Mouse (Mus musculus) midbrain, embryonic 13.5 days (tissue): ENCODE data around the gene Gimap7. TPM values are rescaled to one million over a fixed set of nuclear protein-coding genes. Genes with fewer than 3 reads are reported as not detected.
"Not testable (repeated sequence)": the region's sequence is repeated elsewhere in the genome, so short reads cannot be mapped to it uniquely, and the experiment has no call there.

Source experiments
- ATAC-seq: fragments of 200-750 bp; cut with Nextera tagmentation; 2 replicates; pipeline ENCODE4 v1.8.0; 2017; ENCODE audit warnings: mild to moderate bottlenecking, moderate TSS enrichment, moderate library complexity
- H3K27ac ChIP-seq: fragments of 300-500 bp; sonication (generic); 2 replicates; pipeline ENCODE4 v1.5.1; 2015; ENCODE audit warnings: inconsistent platforms, mild to moderate bottlenecking, moderate library complexity
- H3K27me3 ChIP-seq: fragments of 300-500 bp; sonication (generic); 2 replicates; pipeline ENCODE4 v1.6.1; 2015; ENCODE audit warnings: mild to moderate bottlenecking, inconsistent platforms
- H3K36me3 ChIP-seq: fragments of 300-500 bp; sonication (generic); 2 replicates; pipeline ENCODE4 v1.6.1; 2015; ENCODE audit warnings: mild to moderate bottlenecking, inconsistent platforms
- H3K4me1 ChIP-seq: fragments of 300-500 bp; sonication (generic); replicated peaks from 2 replicates; pipeline ENCODE4 v1.6.1; 2015; ENCODE audit warnings: inconsistent platforms
- H3K4me2 ChIP-seq: fragments of 300-500 bp; sonication (generic); replicated peaks from 2 replicates; pipeline ENCODE4 v1.6.1; 2015; ENCODE audit warnings: moderate library complexity, mild to moderate bottlenecking, inconsistent platforms
- H3K4me3 ChIP-seq: fragments of 300-500 bp; sonication (generic); replicated peaks from 2 replicates; pipeline ENCODE4 v1.5.1; 2015; ENCODE audit warnings: mild to moderate bottlenecking, inconsistent platforms
- H3K9ac ChIP-seq: fragments of 300-500 bp; sonication (generic); replicated peaks from 2 replicates; pipeline ENCODE4 v1.6.1; 2015; ENCODE audit warnings: mild to moderate bottlenecking, inconsistent platforms
- H3K9me3 ChIP-seq: fragments of 300-500 bp; sonication (generic); 2 replicates; pipeline ENCODE4 v1.6.1; 2016; ENCODE audit warnings: mild to moderate bottlenecking, inconsistent platforms
- WGBS: fragments of 180-500 bp; shearing (Covaris S2); methylation state at CpG from one replicate; pipeline ENCODE4 v1.1.7; 2015; 5-methylcytosine and 5-hydroxymethylcytosine counted together
- polyA plus RNA-seq: library from polyadenylated mRNA; unstranded; fragments of >200 nt; fragmentation: Nextera tagmentation; extraction: Ambion mirVana; gene quantifications from 2 replicates; pipeline ENCODE4 v1.2.1, GENCODE M21; 2015

Gene Gimap7
- polyA plus RNA-seq, 1 experiment from 2014 or later = not detected

GRCm38 (mm10) chr6:48681472-48682090 lies 36.8 kb upstream of the Gimap7 start:
- H3K36me3 ChIP-seq = no peaks in the 10 kb centered on the region
- H3K4me3 ChIP-seq = no peak overlapping the region

GRCm38 (mm10) chr6:48682271-48682670 lies 36.1 kb upstream of the Gimap7 start:
- H3K4me3 ChIP-seq = no peak overlapping the region
- no peaks in the 10 kb centered on the region for H3K36me3 ChIP-seq
- WGBS = 78% methylated on average over 4 of the region's 4 CpGs
- H3K4me2 ChIP-seq = no peak overlapping the region
- no peak overlapping the region for H3K9ac ChIP-seq
- no peak for ATAC-seq
- H3K27me3 ChIP-seq = no peaks in the 10 kb centered on the region
- no peaks in the 10 kb centered on the region for H3K9me3 ChIP-seq
- H3K4me1 ChIP-seq = no peaks in the 10 kb centered on the region
- H3K27ac ChIP-seq = no peak overlapping the region

More at GRCm38 (mm10) chr6:48681472-48682090, 36.8 kb upstream of the Gimap7 start:
- no peak for ATAC-seq
- WGBS = 81% methylated on average over 3 of the region's 3 CpGs
- Histone ChIP-seq H3K4me2 (no peak overlapping the region), H3K9ac (no peak overlapping the region), H3K27ac (no peak overlapping the region), H3K4me1 (no peaks in the 10 kb centered on the region), H3K27me3 (no peaks in the 10 kb centered on the region), H3K9me3 (no peaks in the 10 kb centered on the region)

- H3K4me3 ChIP-seq, ATAC-seq, H3K36me3 ChIP-seq, H3K4me1 ChIP-seq, H3K27me3 ChIP-seq, H3K27ac ChIP-seq, H3K4me2 ChIP-seq, H3K9ac ChIP-seq, H3K9me3 ChIP-seq: not testable (repeated sequence)
- 97% methylated on average over 4 of the region's 4 CpGs for WGBS
These were observed 35.1 kb upstream of the Gimap7 start for GRCm38 (mm10) chr6:48683263-48683821.

GRCm38 (mm10) chr6:48684319-48684718 lies 34.1 kb upstream of the Gimap7 start, which contains the start of gene Gimap4:
Gimap4 (plus strand) TSS chr6:48684549.
- no peaks in the 10 kb centered on the region for H3K4me1 ChIP-seq
- no peak within 1 kb of the TSS for H3K4me3 ChIP-seq
- no peak within 1 kb of the TSS for H3K27ac ChIP-seq
- WGBS = 84% methylated on average over 5 of the region's 5 CpGs
- no peak for ATAC-seq
- no peak within 1 kb of the TSS for H3K9ac ChIP-seq
- no peaks in the 10 kb centered on the region for H3K27me3 ChIP-seq
- no peak within 1 kb of the TSS for H3K4me2 ChIP-seq
- H3K9me3 ChIP-seq = no peaks in the 10 kb centered on the region
- no peaks in the 10 kb centered on the region for H3K36me3 ChIP-seq

- H3K9me3 ChIP-seq = no peaks in the 10 kb centered on the region
- no peak for ATAC-seq
- no peak overlapping the region for H3K9ac ChIP-seq
- H3K27me3 ChIP-seq = no peaks in the 10 kb centered on the region
- WGBS = 50% methylated on average over 4 of the region's 4 CpGs
- H3K4me2 ChIP-seq = no peak overlapping the region
- no peak overlapping the region for H3K4me3 ChIP-seq
- no peaks in the 10 kb centered on the region for H3K36me3 ChIP-seq
- H3K27ac ChIP-seq = no peak overlapping the region
- no peaks in the 10 kb centered on the region for H3K4me1 ChIP-seq
These were observed 33.6 kb upstream of the Gimap7 start for GRCm38 (mm10) chr6:48684806-48685205.

- no peak overlapping the region for H3K4me3 ChIP-seq
- H3K4me1 ChIP-seq = no peaks in the 10 kb centered on the region
- H3K4me2 ChIP-seq = no peak overlapping the region
- H3K9me3 ChIP-seq = no peaks in the 10 kb centered on the region
- no peaks in the 10 kb centered on the region for H3K36me3 ChIP-seq
- no peak for ATAC-seq
- 81% methylated on average over 2 of the region's 2 CpGs for WGBS
- H3K27ac ChIP-seq = no peak overlapping the region
- H3K27me3 ChIP-seq = no peaks in the 10 kb centered on the region
- no peak overlapping the region for H3K9ac ChIP-seq
These were observed 33.2 kb upstream of the Gimap7 start for GRCm38 (mm10) chr6:48685251-48685650.

GRCm38 (mm10) chr6:48685694-48686665 lies 32.4 kb upstream of the Gimap7 start:
- H3K36me3 ChIP-seq = no peaks in the 10 kb centered on the region
- no peak for ATAC-seq
- H3K9ac ChIP-seq = no peak overlapping the region
- no peak overlapping the region for H3K4me2 ChIP-seq
- H3K27ac ChIP-seq = no peak overlapping the region
- 88% methylated on average over 7 of the region's 7 CpGs for WGBS
- H3K4me3 ChIP-seq = no peak overlapping the region
- H3K4me1 ChIP-seq = no peaks in the 10 kb centered on the region
- H3K27me3 ChIP-seq = no peaks in the 10 kb centered on the region
- H3K9me3 ChIP-seq = no peaks in the 10 kb centered on the region

GRCm38 (mm10) chr6:48687077-48687476 lies 31.3 kb upstream of the Gimap7 start:
- H3K9ac ChIP-seq = no peak overlapping the region
- H3K4me3 ChIP-seq = no peak overlapping the region
- no peaks in the 10 kb centered on the region for H3K4me1 ChIP-seq
- H3K4me2 ChIP-seq = no peak overlapping the region
- no peaks in the 10 kb centered on the region for H3K36me3 ChIP-seq
- H3K27ac ChIP-seq = no peak overlapping the region
- no peak for ATAC-seq
- no peaks in the 10 kb centered on the region for H3K27me3 ChIP-seq
- WGBS = 83% methylated on average over 2 of the region's 2 CpGs
- H3K9me3 ChIP-seq = no peaks in the 10 kb centered on the region

- WGBS = 97% methylated on average over 2 of the region's 2 CpGs
- no peak for ATAC-seq
- Histone ChIP-seq H3K27ac (no peak overlapping the region), H3K4me1 (no peaks in the 10 kb centered on the region), H3K4me3 (no peak overlapping the region), H3K27me3 (no peaks in the 10 kb centered on the region), H3K36me3 (no peaks in the 10 kb centered on the region), H3K9me3 (no peaks in the 10 kb centered on the region), H3K4me2 (no peak overlapping the region), H3K9ac (no peak overlapping the region)
These were observed 29.1 kb upstream of the Gimap7 start for GRCm38 (mm10) chr6:48689320-48689719.

- no peak overlapping the region for H3K27ac ChIP-seq
- no peaks in the 10 kb centered on the region for H3K9me3 ChIP-seq
- H3K4me3 ChIP-seq = no peak overlapping the region
- 94% methylated on average over 6 of the region's 6 CpGs for WGBS
- no peaks in the 10 kb centered on the region for H3K27me3 ChIP-seq
- H3K4me1 ChIP-seq = no peaks in the 10 kb centered on the region
- no peak overlapping the region for H3K4me2 ChIP-seq
- ATAC-seq = no peak
- no peak overlapping the region for H3K9ac ChIP-seq
- no peaks in the 10 kb centered on the region for H3K36me3 ChIP-seq
These were observed 25.5 kb upstream of the Gimap7 start for GRCm38 (mm10) chr6:48692962-48693361.

GRCm38 (mm10) chr6:48696830-48697554 lies 21.4 kb upstream of the Gimap7 start:
- Histone ChIP-seq H3K27me3 (no peaks in the 10 kb centered on the region), H3K9me3 (no peaks in the 10 kb centered on the region), H3K4me2 (no peak overlapping the region), H3K4me1 (no peaks in the 10 kb centered on the region), H3K9ac (no peak overlapping the region), H3K27ac (no peak overlapping the region), H3K36me3 (no peaks in the 10 kb centered on the region), H3K4me3 (no peak overlapping the region)
- ATAC-seq = no peak
- WGBS = 86% methylated on average over 4 of the region's 4 CpGs

- no peak overlapping the region for H3K4me3 ChIP-seq
- no peaks in the 10 kb centered on the region for H3K27me3 ChIP-seq
- no peak overlapping the region for H3K4me2 ChIP-seq
- H3K9ac ChIP-seq = no peak overlapping the region
- H3K4me1 ChIP-seq = no peaks in the 10 kb centered on the region
- no peaks in the 10 kb centered on the region for H3K9me3 ChIP-seq
- no peak for ATAC-seq
- no peak overlapping the region for H3K27ac ChIP-seq
- no peaks in the 10 kb centered on the region for H3K36me3 ChIP-seq
- 48% methylated on average over 1 of the region's 1 CpGs for WGBS
These were observed 20.9 kb upstream of the Gimap7 start for GRCm38 (mm10) chr6:48697555-48697930.
